Mouse (Mus musculus) c-Kit-positive CD71-positive TER-119-negative erythroid progenitor cells, embryonic 14.5 days (primary cell): ENCODE results near the gene Rgs11.

Experiments
- DNase-seq: peaks from one replicate; pipeline ENCODE4 v3.0.0-alpha.2; 2013; ENCODE audit warnings: low read depth

Rgs11 gene

GRCm38 (mm10) chr17:26231156-26231555, 28.4 kb downstream of the Rgs11 start:
- no peak for DNase-seq

GRCm38 (mm10) chr17:26232863-26233262, 30.1 kb downstream of the Rgs11 start:
- no peak for DNase-seq

- no peak for DNase-seq
These were observed 31.6 kb downstream of the Rgs11 start for GRCm38 (mm10) chr17:26234386-26234785.

GRCm38 (mm10) chr17:26235077-26235815, 32.5 kb downstream of the Rgs11 start:
- DNase-seq: no peak

GRCm38 (mm10) chr17:26237667-26238066, 34.9 kb downstream of the Rgs11 start:
- no peak for DNase-seq

GRCm38 (mm10) chr17:26239551-26239950, 36.8 kb downstream of the Rgs11 start:
- no peak for DNase-seq

GRCm38 (mm10) chr17:26240120-26240790, 37.5 kb downstream of the Rgs11 start:
- DNase-seq: peak; percentile 50

- no peak for DNase-seq
These were observed 38.2 kb downstream of the Rgs11 start for GRCm38 (mm10) chr17:26240990-26241389.

- DNase-seq: no peak
These were observed 40.8 kb downstream of the Rgs11 start for GRCm38 (mm10) chr17:26243471-26244100.

GRCm38 (mm10) chr17:26244101-26244841, 41.5 kb downstream of the Rgs11 start, which contains the start of gene Fam234a:
Fam234a (minus strand) TSS chr17:26244242.
- DNase-seq: peak; percentile 86

GRCm38 (mm10) chr17:26251886-26252538, 49.3 kb downstream of the Rgs11 start:
- no peak for DNase-seq

GRCm38 (mm10) chr17:26252539-26253251, 49.9 kb downstream of the Rgs11 start, which contains the start of gene Luc7l:
Luc7l (plus strand) TSS chr17:26252896.
- peak; percentile 96 for DNase-seq

GRCm38 (mm10) chr17:26253399-26253798, 50.6 kb downstream of the Rgs11 start:
- no peak for DNase-seq

GRCm38 (mm10) chr17:26255313-26255712, 52.6 kb downstream of the Rgs11 start:
- DNase-seq: no peak
